Mouse (Mus musculus) hindbrain, embryonic 16.5 days (tissue): ENCODE measurements around the gene Cdh19. TPM values are rescaled to one million over a fixed set of nuclear protein-coding genes. Genes with fewer than 3 reads are reported as not detected.

Experiments
- ATAC-seq: fragments of 200-750 bp; cut with Nextera tagmentation; 2 replicates; pipeline ENCODE4 v1.8.0; 2017; ENCODE audit warnings: moderate TSS enrichment, moderate library complexity
- H3K27ac ChIP-seq: fragments of 300-500 bp; sonication (generic); 2 replicates; pipeline ENCODE4 v1.5.1; 2014; ENCODE audit warnings: low read depth, mild to moderate bottlenecking, control low read depth, low read length, moderate library complexity
- H3K27me3 ChIP-seq: fragments of 300-500 bp; sonication (generic); replicated peaks from 2 replicates; pipeline ENCODE4 v1.6.1; 2014; ENCODE audit warnings: low read length; ENCODE audit not compliant: control insufficient read depth, insufficient read depth
- H3K36me3 ChIP-seq: fragments of 300-500 bp; sonication (generic); 2 replicates; pipeline ENCODE4 v1.6.1; 2014; ENCODE audit warnings: mild to moderate bottlenecking, low read length, moderate library complexity, mixed read lengths; ENCODE audit not compliant: control insufficient read depth, insufficient read depth
- H3K4me1 ChIP-seq: fragments of 300-500 bp; sonication (generic); 2 replicates; pipeline ENCODE4 v1.6.1; 2014; ENCODE audit warnings: low read depth, low read length; ENCODE audit not compliant: control insufficient read depth, insufficient read depth
- H3K4me2 ChIP-seq: fragments of 300-500 bp; sonication (generic); 2 replicates; pipeline ENCODE4 v1.6.1; 2014; ENCODE audit warnings: mild to moderate bottlenecking, low read length, control low read depth, moderate library complexity
- H3K4me3 ChIP-seq: fragments of 300-500 bp; sonication (generic); 2 replicates; pipeline ENCODE4 v1.5.1; 2014; ENCODE audit warnings: mild to moderate bottlenecking, low read length, control low read depth, moderate library complexity
- H3K9ac ChIP-seq: fragments of 300-500 bp; sonication (generic); 2 replicates; pipeline ENCODE4 v1.6.1; 2014; ENCODE audit warnings: low read depth, mild to moderate bottlenecking, control low read depth, low read length, moderate library complexity
- H3K9me3 ChIP-seq: fragments of 300-500 bp; sonication (generic); 2 replicates; pipeline ENCODE4 v1.6.1; 2014; ENCODE audit warnings: mild to moderate bottlenecking, low read length, moderate library complexity; ENCODE audit not compliant: control insufficient read depth
- WGBS: fragments of 180-500 bp; shearing (Covaris S2); extraction: QIAGEN DNeasy Blood & Tissue Kit; methylation state at CpG from one replicate; pipeline ENCODE4 v1.1.7; 2014; 5-methylcytosine and 5-hydroxymethylcytosine counted together
- polyA plus RNA-seq: library from polyadenylated mRNA; unstranded; fragments of >200 nt; fragmentation: Nextera tagmentation; extraction: Ambion mirVana; gene quantifications from 2 replicates; pipeline ENCODE4 v1.2.1, GENCODE M21; 2015

Gene Cdh19
- polyA plus RNA-seq = 0.10 and 0.35 TPM in 2 replicates

GRCm38 (mm10) chr1:110977484-110977883 is at the start of gene Cdh19:
TSS of gene Cdh19 (minus strand) at chr1:110977584.
- ATAC-seq = no peak
- Histone ChIP-seq H3K27me3 (no peaks in the 10 kb centered on the region), H3K4me1 (no peaks in the 10 kb centered on the region), H3K9me3 (no peaks in the 10 kb centered on the region), H3K9ac (no peak within 1 kb of the TSS), H3K27ac (no peak within 1 kb of the TSS), H3K4me3 (no peak within 1 kb of the TSS), H3K36me3 (no peaks in the 10 kb centered on the region), H3K4me2 (no peak within 1 kb of the TSS)
- 54% methylated on average over 2 of the region's 2 CpGs for WGBS

GRCm38 (mm10) chr1:111020434-111021060 is 43.2 kb upstream of the Cdh19 start:
- no peak overlapping the region for H3K4me2 ChIP-seq
- WGBS = 26% methylated on average over 3 of the region's 3 CpGs
- H3K9me3 ChIP-seq = no peaks in the 10 kb centered on the region
- H3K4me3 ChIP-seq = no peak overlapping the region
- H3K9ac ChIP-seq = no peak overlapping the region
- H3K27ac ChIP-seq = no peak overlapping the region
- H3K36me3 ChIP-seq = no peaks in the 10 kb centered on the region
- H3K4me1 ChIP-seq = no peaks in the 10 kb centered on the region
- no peak; the same call in 1 of the 2 replicates for ATAC-seq
- no peaks in the 10 kb centered on the region for H3K27me3 ChIP-seq

GRCm38 (mm10) chr1:111017640-111018039 is 40.3 kb upstream of the Cdh19 start:
- ATAC-seq = no peak
- no peak overlapping the region for H3K4me2 ChIP-seq
- H3K4me3 ChIP-seq = no peak overlapping the region
- no peaks in the 10 kb centered on the region for H3K36me3 ChIP-seq
- H3K27me3 ChIP-seq = no peaks in the 10 kb centered on the region
- no peak overlapping the region for H3K9ac ChIP-seq
- H3K27ac ChIP-seq = no peak overlapping the region
- no peaks in the 10 kb centered on the region for H3K9me3 ChIP-seq
- no peaks in the 10 kb centered on the region for H3K4me1 ChIP-seq

- H3K27me3 ChIP-seq = no peaks in the 10 kb centered on the region
- no peak overlapping the region for H3K27ac ChIP-seq
- no peak overlapping the region for H3K4me3 ChIP-seq
- no peaks in the 10 kb centered on the region for H3K9me3 ChIP-seq
- no peaks in the 10 kb centered on the region for H3K4me1 ChIP-seq
- H3K36me3 ChIP-seq = no peaks in the 10 kb centered on the region
- no peak for ATAC-seq
- H3K4me2 ChIP-seq = no peak overlapping the region
- H3K9ac ChIP-seq = no peak overlapping the region
Measured at GRCm38 (mm10) chr1:110989824-110990223, 12.4 kb upstream of the Cdh19 start.

GRCm38 (mm10) chr1:110969201-110969600 is 8.2 kb downstream of the Cdh19 start:
- 85% methylated on average over 2 of the region's 2 CpGs for WGBS
- no peak for ATAC-seq

GRCm38 (mm10) chr1:110909752-110910151 is 67.6 kb downstream of the Cdh19 start:
- H3K36me3 ChIP-seq = no peaks in the 10 kb centered on the region
- H3K27me3 ChIP-seq = no peaks in the 10 kb centered on the region
- WGBS = 90% methylated on average over 1 of the region's 1 CpGs
- no peak overlapping the region for H3K4me2 ChIP-seq
- no peak overlapping the region for H3K9ac ChIP-seq
- no peaks in the 10 kb centered on the region for H3K9me3 ChIP-seq
- H3K4me3 ChIP-seq = no peak overlapping the region
- no peaks in the 10 kb centered on the region for H3K4me1 ChIP-seq
- no peak for ATAC-seq
- no peak overlapping the region for H3K27ac ChIP-seq

More at GRCm38 (mm10) chr1:110969201-110969600, 8.2 kb downstream of the Cdh19 start:
- no peaks in the 10 kb centered on the region for H3K9me3 ChIP-seq
- no peaks in the 10 kb centered on the region for H3K4me1 ChIP-seq
- H3K4me3 ChIP-seq = no peak overlapping the region
- H3K27me3 ChIP-seq = no peaks in the 10 kb centered on the region
- no peak overlapping the region for H3K9ac ChIP-seq
- no peak overlapping the region for H3K27ac ChIP-seq
- H3K4me2 ChIP-seq = no peak overlapping the region
- no peaks in the 10 kb centered on the region for H3K36me3 ChIP-seq

- no peaks in the 10 kb centered on the region for H3K36me3 ChIP-seq
- no peak overlapping the region for H3K27ac ChIP-seq
- no peak overlapping the region for H3K4me3 ChIP-seq
- H3K4me1 ChIP-seq = no peaks in the 10 kb centered on the region
- ATAC-seq = no peak
- no peak overlapping the region for H3K9ac ChIP-seq
- H3K9me3 ChIP-seq = no peaks in the 10 kb centered on the region
- no peak overlapping the region for H3K4me2 ChIP-seq
- WGBS = 86% methylated on average over 1 of the region's 1 CpGs
- no peaks in the 10 kb centered on the region for H3K27me3 ChIP-seq
Measured at GRCm38 (mm10) chr1:110909218-110909617, 68.2 kb downstream of the Cdh19 start.

- H3K36me3 ChIP-seq = no peaks in the 10 kb centered on the region
- no peak for ATAC-seq
- H3K27ac ChIP-seq = no peak overlapping the region
- no peaks in the 10 kb centered on the region for H3K9me3 ChIP-seq
- no peak overlapping the region for H3K4me2 ChIP-seq
- H3K9ac ChIP-seq = no peak overlapping the region
- 76% methylated on average over 2 of the region's 2 CpGs for WGBS
- no peaks in the 10 kb centered on the region for H3K27me3 ChIP-seq
- no peaks in the 10 kb centered on the region for H3K4me1 ChIP-seq
- no peak overlapping the region for H3K4me3 ChIP-seq
Measured at GRCm38 (mm10) chr1:110904266-110904665, 73.1 kb downstream of the Cdh19 start.
